Mouse (Mus musculus) kidney, postnatal 36 days (tissue): ENCODE measurements around the gene Lamb3.
A peak's percentile ranks its signal among the peaks of the same experiment; 100 is the strongest.

Experiments used
- DNase-seq, 2 experiments: peaks; one replicate each; pipeline ENCODE4 v3.0.0; 2021 to 2022; ENCODE audit warnings: mixed read lengths in 2 of 2

The Lamb3 gene

DNA sequence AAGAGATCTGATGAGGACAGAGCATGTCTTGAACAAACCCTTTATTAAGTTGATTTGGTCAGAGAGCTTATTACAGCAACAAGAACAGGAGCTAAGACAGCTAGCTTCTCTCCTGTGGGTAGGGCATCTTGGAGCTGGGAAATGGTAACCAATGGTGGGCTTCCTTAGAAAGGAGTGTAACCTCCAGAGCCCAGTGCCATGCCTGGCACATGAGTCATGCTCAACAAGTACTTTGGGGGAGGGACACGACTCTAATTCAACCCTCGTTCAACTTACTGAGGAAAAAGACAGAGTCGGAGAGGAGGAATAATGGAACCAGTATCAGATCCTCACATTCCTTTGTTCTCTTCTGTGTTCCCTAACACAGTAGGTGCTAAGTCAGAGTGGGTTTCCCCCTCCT, 112.2 kb downstream of the Lamb3 start:
- DNase-seq: no peak

DNA sequence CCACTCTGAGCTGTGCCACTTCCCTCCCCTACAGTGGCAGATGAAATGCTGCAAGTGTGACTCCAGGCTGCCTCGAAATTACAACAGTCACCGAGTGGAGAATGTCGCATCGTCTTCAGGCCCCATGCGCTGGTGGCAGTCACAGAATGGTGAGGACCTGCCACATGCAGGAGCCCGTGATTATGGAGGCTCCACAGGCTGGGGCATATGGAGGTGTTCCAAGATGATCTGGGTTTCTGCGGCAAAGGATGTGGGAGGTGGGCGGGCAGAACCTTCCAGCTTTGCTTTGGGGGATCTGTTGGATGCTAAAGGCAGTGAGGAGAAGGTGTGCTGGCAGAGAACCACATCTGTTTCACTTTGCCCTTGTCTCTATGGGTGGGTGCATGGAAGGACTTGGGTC, 112.9 kb downstream of the Lamb3 start:
- DNase-seq: no peak

- no peak for DNase-seq
Measured at GRCm38 (mm10) chr1:193323686-193324085, 116.2 kb downstream of the Lamb3 start.

- DNase-seq: peak; percentile 70 to 88
Measured at GRCm38 (mm10) chr1:193324224-193324623, 116.7 kb downstream of the Lamb3 start.

DNA sequence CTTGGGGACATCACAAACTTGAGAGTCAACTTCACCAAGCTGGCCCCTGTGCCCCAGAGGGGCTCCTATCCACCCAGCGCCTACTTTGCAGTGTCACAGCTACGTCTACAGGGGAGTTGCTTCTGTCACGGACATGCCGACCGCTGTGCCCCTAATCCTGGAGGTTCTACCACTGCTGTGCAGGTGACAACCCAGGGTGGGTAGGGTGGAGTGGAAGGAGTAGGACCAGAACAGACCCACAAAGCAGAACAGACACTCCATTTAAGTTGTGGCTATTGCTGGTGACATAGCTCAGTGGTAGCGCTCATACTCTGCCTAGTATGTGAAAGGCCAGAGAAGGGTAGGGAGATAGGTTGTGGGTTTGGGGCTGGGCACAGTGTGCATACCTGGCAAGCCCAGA, 118.4 kb downstream of the Lamb3 start:
- no peak for DNase-seq

GRCm38 (mm10) chr1:193326456-193327145, 119.1 kb downstream of the Lamb3 start:
- peak; percentile 92 to 93 for DNase-seq

GRCm38 (mm10) chr1:193327216-193327615, 119.7 kb downstream of the Lamb3 start:
- peak in 1 of 2 experiments; percentile 30 for DNase-seq

GRCm38 (mm10) chr1:193327686-193328085, 120.2 kb downstream of the Lamb3 start:
- peak; percentile 21 to 31 for DNase-seq

- no peak for DNase-seq
Measured at GRCm38 (mm10) chr1:193329557-193329956, 122.1 kb downstream of the Lamb3 start.

DNA sequence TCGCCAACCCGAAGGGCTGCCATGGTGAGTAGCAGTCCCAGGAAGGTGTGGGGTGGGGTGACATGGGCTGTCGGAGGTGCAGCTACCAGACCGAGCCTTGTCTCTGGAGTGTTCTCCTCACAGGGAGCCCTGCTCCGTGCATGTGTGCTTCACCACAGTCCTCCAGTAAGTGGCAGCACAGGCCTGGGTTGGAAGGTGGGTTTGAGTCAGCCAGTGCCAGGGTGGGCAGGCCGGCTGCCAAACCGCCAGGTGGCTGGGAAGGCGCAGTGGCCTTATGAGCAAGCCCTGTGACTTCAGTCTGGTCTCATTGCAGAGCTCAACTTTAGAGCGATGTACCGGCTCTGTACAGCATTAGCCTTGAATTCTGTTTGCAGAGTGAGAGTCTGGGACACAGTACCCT, 122.7 kb downstream of the Lamb3 start:
- peak; percentile 80 to 89 for DNase-seq

DNA sequence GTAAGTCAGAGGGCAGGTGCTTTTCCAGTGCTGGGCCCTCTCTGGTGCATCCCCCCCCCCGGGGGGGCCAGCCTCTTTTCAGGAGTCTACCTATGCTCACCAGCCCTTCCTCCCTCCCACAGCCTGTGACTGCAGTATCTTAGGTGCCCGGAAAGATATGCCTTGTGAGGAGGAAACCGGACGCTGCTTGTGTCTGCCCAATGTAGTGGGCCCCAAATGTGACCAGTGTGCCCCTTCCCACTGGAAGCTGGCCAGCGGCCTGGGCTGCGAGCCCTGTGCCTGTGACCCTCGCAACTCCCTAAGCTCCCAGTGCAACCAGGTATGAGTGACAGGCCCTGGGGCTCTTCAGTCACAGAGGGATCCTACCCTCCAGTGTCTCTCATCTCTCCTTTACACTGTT, 123.1 kb downstream of the Lamb3 start:
- DNase-seq: no peak

DNA sequence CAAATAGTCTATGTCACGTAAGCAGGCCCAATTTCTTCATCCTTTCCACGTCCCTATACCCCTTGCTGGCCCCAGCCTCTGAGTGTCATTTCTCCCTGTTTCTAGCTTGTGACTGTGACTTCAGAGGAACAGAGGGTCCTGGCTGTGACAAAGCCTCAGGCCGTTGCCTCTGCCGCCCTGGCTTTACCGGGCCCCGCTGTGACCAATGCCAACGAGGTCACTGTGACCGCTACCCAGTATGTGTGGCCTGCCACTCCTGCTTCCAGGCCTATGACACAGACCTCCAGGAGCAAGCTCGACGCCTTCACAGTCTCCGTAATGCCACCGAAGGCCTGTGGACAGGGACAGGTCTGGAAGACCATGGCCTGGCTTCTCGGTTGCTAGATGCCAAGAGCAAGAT, 124.5 kb downstream of the Lamb3 start:
- DNase-seq: no peak

DNA sequence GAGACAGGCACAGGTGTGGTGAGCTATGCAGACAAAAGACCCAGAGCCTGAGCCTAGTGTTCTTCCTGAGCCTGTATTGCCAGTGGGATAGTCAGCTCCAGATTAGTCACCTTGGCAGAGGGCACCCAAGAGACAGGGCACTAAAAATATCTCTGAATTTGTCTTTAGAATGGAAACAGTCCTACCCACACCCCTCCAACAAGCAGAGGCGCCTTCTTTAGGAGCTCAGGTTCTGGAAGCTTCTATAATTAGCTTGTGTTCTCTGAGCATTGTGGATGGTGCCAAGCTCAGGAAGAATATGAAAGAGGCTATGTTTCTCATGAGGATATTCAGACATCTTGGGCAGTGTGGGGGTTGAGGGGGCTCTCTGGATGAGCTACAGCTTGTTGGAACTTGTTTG, 125.2 kb downstream of the Lamb3 start:
- DNase-seq: no peak

DNA sequence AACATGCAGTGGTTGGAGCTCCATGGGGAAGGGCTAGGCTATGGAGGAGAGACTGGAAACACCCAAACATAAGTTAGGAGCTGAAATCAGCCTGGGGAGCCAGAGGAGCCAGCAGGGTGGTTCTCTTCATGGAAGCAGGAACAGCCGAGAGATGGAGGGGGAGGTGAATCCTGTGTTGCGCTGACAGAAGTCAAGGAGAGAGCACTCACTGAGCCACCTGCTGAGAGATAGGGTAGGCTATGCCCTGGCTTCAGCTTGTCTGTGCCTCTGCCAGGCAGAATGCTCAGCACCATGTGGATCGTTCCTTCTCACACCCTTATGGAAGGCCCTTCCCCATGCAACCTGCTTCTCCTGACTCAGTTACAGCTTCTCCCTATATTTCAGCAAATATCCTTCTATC, 126.3 kb downstream of the Lamb3 start:
- no peak for DNase-seq

GRCm38 (mm10) chr1:193334546-193334945, 127.0 kb downstream of the Lamb3 start:
- DNase-seq: no peak

- no peak for DNase-seq
Measured at GRCm38 (mm10) chr1:193336122-193337017, 128.9 kb downstream of the Lamb3 start.

- no peak for DNase-seq
Measured at GRCm38 (mm10) chr1:193337018-193337321, 129.5 kb downstream of the Lamb3 start.

DNA sequence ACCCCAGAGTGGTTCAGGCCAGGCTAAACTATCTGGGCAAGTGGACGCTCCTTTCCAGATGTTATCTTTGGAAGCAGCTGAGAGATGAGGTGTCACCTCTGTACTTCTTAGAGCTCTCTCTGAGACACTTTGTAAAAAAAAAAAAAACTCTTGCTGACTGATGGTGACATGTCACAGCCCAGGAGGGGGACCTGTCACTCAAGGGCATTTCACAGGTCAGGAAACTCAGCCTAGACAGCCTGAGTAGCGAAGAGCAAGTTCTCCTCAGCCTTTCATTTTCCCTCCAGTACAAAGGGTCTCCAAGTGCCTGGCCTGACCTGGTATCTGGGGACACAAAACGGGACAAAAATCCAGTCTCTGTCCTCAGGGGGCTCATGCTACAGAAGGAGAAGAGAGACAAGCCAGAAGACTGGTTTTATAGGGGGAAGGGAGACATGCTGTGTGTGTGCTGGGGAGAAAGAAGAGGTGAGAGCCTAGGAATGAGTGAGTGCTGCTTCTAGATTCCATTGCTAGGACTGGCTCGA, 130.3 kb downstream of the Lamb3 start:
- DNase-seq: no peak

DNA sequence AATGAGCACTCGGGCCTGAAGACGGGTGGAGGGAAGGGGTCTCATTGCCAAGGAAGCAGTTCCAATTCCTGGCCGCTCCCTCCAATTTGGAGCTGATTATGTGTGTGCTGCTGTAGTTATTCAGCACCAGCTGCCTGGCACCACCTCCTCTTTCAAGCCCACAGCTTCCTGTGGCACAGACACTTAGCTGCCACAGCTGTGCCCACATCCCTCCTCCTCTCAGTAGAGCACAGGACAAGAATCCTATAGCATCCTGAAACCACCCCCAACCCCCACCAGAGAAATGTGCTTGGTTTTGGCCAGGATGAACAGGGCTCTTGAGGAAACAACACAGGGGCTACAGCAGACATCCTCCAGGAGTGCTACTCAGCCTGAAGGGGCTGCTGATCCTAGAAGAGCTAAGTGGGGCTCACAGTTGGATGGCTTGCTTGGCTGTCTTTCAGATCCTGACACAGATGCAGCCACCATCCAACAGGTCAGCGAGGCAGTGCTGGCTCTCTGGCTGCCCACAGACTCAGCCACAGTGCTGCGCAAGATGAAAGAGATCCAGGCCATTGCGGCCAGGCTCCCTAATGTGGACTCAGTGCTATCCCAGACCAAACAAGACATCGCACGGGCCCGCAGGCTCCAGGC, 131.0 kb downstream of the Lamb3 start:
- no peak for DNase-seq

GRCm38 (mm10) chr1:193342198-193342946, 134.9 kb downstream of the Lamb3 start:
- no peak for DNase-seq

GRCm38 (mm10) chr1:193343853-193344252, 136.4 kb downstream of the Lamb3 start:
- DNase-seq: no peak

GRCm38 (mm10) chr1:193344976-193345375, 137.5 kb downstream of the Lamb3 start:
- DNase-seq: no peak

- no peak for DNase-seq
Measured at GRCm38 (mm10) chr1:193346908-193347307, 139.4 kb downstream of the Lamb3 start.
